Mouse (Mus musculus) hematopoietic stem cell, adult 5-6 weeks (primary cell): ENCODE data around the gene Sfmbt1. TPM values are rescaled to one million over a fixed set of nuclear protein-coding genes. Genes with fewer than 3 reads are reported as not detected.
A peak's percentile ranks its signal among the peaks of the same experiment; 100 is the strongest.
"Not testable (repeated sequence)": the region's sequence is repeated elsewhere in the genome, so short reads cannot be mapped to it uniquely, and the experiment has no call there.

Experiments used
- ATAC-seq, 2 experiments: fragments of 125-278 bp in 1 of 2; replicated peaks in 1 of 2; 2 replicates each; pipeline ENCODE4 v1.8.0; 2016 to 2017; ENCODE audit warnings: inconsistent platforms in 2 of 2, mild to moderate bottlenecking in 2 of 2, moderate number of reproducible peaks in 2 of 2, low read depth in 1 of 2, moderate TSS enrichment in 1 of 2; ENCODE audit not compliant: low FRiP score in 2 of 2, poor library complexity in 2 of 2, severe bottlenecking in 2 of 2, insufficient read depth in 1 of 2, low TSS enrichment in 1 of 2
- total RNA-seq: library from RNA; stranded (forward); fragments of 172-1452, 232-1000 nt; gene quantifications from 2 replicates; pipeline ENCODE4 v1.2.3, GENCODE M21; 2017

The Sfmbt1 gene
- total RNA-seq, 1 experiment from 2014 or later, result 12.5 TPM

DNA sequence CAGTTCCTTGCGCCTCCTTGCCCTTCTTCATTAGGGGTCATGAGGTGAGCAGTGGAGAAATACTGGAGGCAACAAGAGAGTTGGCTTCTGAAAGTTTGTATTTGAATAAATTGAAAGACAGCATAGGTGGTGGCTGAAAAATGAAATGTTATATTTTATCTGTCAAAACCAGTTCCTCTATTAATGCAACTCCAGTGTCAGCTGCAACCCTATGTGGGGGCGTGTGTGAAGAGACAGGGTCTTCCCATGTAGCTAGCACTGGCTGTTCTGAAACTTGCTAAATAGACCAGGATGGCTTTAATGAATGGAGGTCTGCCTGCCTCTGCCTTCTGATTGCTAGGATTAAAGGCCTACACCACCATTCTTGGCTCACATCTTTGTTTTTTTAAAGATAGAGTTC, 2.8 kb upstream of the Sfmbt1 start:
- no peak for ATAC-seq

DNA sequence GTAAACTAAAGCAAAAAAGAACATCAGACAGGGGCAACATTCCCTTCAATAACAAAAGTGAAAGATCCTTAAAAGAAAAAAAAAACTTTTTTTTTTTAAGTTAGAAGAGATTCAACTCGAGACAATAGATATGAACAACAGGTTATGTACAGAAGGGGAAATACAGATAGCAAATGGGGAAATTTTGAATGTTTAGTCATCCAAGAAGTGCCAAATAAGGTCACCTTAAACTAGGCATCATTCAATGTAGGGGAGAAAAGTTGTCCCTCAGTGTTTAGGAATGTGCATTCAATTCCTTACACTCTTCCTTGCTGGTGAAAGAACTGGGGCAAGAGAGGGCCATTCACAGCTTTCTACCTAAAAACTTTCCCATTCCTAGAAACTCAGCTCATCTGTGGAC, 880 bp upstream of the Sfmbt1 start:
- no peak for ATAC-seq

DNA sequence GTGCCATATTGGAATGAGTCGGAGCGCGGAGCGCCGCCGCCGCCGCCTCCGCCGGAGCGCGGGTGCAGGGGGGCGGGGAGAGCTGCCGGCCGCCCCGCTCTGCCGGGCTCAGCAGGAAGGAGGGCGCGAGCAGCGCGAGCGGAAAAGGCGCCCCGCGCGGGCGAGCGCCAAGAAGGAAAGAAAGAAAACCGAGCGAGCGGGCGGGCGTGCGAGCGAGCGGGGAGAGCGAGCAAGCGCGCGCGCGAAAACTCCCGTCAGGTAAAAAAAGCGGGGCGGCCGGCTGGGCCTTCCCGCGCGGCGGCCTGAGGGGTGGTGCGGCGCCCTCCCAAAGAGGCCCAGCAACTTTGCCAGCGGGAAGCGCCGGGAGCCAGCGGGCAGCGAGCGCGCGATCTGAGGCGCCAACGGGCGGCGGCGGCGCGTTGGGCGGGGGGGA, 985 bp downstream of the Sfmbt1 start:
- peak; percentile 13 to 29; a peak in 1 of 4 replicates for ATAC-seq

DNA sequence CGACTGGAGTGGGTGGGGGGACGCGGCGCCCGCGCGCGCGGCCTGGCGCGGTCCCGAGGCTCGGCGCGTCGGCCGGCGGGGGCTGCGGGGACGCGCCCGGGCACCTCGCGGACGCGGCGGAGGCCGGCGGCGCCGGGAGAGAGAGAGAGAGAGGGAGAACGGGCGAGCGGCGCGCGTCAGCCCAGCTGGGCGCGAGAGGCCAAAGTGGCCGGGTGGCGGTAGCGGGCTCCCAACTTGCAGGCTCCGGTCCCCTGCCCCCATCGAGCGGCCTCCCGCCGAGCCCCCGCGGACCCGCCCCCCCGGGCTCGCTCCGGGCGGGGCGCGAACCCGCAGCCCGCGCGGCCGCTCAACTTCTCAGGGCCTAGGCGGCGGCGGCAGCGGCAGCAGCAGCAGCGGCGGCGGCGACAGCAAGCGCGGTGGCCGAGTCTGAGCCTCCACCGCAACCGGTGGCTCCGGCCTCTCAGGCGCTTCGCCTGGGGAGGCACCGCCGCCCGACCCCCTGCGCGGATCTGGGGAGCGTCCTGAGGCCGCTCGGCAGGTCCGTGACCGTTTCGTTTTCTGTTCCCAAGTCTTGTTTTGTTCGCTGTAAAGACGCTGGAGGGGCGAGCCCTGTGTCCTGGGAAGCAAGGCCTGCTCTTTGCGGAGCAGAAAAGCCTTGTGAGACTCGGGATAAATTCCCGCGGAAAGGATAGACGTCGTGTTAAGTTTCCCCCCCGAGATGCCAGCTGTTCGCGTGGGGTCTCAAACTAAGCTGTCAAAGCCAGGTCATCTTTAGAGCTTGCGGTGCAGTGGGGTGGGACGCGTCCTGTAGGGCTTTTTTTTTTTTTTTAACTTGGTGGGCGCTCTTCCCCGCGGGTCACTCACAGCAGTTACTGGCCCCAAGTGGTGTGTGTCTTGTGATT, 1.7 kb downstream of the Sfmbt1 start:
- peak in 1 of 2 experiments; percentile 36; a peak in 2 of 4 replicates for ATAC-seq

- ATAC-seq, result 0 out of 4 replicates have a peak, but pooled peaks of 1 of the 2 experiments have one; percentile 22
Measured at GRCm38 (mm10) chr14:30716953-30717285, 2.3 kb downstream of the Sfmbt1 start.

DNA sequence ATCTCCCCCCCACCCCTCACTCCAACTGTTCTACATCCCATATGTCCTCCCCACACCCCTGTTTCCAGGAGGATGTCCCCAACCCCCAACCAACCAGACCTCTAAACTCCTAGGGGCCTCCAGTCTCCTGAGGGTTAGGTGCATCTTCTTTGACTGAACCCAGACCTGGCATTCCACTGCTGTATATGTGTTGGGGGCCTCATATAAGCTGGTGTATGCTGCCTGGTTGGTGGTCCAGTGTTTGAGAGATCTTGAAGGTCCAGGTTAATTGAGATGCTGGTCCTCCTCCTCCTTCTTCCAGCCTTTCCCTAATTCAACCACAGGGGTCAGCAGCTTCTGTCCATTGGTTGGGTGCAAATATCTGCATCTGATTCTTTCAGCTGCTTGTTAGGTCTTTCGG, 4.0 kb downstream of the Sfmbt1 start:
- not testable (repeated sequence) for ATAC-seq

GRCm38 (mm10) chr14:30719514-30719913, 4.9 kb downstream of the Sfmbt1 start:
- ATAC-seq, result no peak

GRCm38 (mm10) chr14:30721850-30722249, 7.2 kb downstream of the Sfmbt1 start:
- ATAC-seq, result no peak

GRCm38 (mm10) chr14:30722406-30722805, 7.8 kb downstream of the Sfmbt1 start:
- no peak for ATAC-seq

GRCm38 (mm10) chr14:30731896-30732295, 17.2 kb downstream of the Sfmbt1 start:
- no peak for ATAC-seq

DNA sequence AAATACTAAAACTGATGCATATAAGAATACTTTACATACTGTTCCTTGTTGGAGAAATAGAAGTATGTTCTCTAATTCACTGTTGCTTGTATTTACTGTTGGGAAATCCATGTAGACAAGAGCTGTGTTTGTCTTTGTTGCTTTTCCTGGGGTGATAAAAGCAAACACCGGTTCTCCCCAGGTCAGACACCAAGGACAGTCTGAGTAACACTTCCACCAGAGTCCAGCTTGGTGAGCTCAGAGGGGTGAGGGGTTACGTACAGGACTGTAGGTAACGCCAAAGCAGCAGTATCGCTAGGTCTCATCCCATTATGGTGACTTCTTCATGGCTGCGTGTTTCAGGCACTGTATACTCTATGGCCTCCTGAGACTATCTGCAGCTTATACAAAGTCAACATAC, 20.0 kb downstream of the Sfmbt1 start:
- ATAC-seq, result no peak

GRCm38 (mm10) chr14:30735810-30736209, 21.2 kb downstream of the Sfmbt1 start:
- ATAC-seq, result no peak

GRCm38 (mm10) chr14:30736413-30736812, 21.8 kb downstream of the Sfmbt1 start:
- ATAC-seq, result no peak

DNA sequence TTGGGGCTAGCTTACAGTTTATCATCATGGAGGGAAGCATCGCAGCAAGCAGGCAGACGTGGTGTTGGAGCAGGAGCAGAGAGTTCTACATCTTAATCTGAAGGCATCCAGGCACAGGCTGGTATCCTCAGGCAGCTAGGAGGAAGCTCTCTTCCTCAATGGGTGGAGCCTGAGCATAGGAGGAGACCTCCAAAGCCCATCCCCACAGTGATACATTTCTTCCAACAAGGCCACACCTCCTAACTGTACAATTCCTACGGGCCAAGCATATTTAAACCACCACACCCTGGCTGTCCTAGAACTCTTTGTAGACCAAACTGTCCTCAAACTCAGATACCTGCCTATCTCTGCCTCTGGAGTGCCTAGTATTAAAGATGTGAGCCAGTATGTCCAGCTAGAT, 29.2 kb downstream of the Sfmbt1 start:
- no peak for ATAC-seq

GRCm38 (mm10) chr14:30746160-30746559, 31.5 kb downstream of the Sfmbt1 start:
- no peak for ATAC-seq

DNA sequence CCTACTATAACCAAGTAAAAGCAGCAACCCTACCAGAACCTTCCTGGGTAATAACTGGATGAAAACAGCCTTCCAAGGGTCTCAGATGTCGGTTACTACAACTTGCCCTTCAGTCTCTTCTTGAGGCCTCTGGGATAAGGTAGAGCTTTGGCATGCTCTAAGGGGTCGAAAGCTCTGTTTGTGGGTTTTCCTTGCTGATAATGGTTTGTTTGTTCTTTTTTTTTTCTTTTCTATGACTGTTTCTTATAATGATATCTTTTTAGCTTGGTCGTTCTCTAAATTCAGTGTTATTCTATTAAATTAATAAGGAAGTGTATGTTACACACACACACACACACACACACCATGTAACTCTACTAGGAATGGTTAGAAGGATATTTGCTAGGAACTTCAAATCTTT, 42.6 kb downstream of the Sfmbt1 start:
- no peak for ATAC-seq

DNA sequence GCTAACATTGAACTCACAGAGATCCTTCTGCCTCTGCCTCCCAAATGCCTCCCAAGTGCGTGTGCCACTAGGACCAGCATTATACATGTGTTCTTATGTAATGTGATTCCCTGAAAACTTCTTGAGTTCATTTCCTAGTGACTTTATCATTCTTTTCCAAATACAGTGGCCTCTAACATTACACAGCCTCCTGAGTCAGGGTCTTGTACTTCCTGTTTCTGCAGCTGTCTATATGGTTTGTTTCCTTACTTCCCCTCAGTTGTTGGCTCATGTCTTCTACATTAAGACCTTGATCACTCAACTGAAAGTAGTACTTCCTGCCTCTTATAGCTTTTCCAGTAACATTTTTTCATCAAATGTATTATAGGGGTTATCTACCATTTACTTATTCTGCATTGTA, 46.6 kb downstream of the Sfmbt1 start:
- peak in 1 of 2 experiments; percentile 66; a peak in 1 of 4 replicates for ATAC-seq

DNA sequence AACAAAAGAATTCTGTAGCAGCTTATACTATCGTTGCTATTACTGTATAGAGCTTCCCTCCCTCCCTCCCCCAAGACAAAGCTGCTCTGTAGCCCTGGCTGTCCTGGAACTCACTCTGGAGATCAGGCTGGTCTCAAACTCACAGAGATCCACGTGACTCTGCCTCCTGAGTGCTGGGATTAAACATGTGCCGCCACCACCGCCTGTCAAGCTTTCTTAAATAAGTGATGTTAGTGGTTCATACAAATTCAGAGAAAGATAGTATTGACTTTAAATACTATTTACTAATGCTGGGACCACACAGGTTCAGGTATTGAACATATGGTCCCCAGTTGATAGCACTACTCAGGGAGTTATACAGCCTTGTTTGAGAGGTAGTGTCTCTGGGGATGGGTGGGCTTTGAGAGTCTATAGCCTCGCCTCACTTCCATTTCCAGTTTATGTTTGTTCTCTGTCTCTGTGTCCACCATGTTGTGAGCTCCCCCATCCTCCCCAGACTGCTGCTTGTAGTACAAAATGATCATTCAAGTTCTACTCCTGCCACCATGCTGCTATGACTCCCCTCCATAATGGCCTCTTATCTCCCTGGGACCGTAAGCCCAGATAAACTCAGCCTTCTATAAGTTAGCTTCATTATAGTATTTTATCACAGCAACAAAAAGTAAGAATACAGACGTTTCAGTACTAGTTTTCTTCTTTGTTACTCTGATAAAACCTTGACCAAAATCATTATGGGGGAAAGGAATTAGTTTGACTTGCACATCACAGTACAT, 47.7 kb downstream of the Sfmbt1 start:
- ATAC-seq, result no peak
